Mouse (Mus musculus) ES-Bruce4 (cell line): ENCODE measurements at regions not wholly inside any gene's neighbourhood (a gene's known extent, or its start where the extent isn't known, plus 50 kb on each side); places are given as distances from the start of the nearest gene placed in this dataset.

Experiments used
- CTCF ChIP-seq: IDR thresholded peaks from one replicate; pipeline ENCODE4 v1.8.1; 2011; ENCODE audit warnings: low read depth, low read length
- EP300 ChIP-seq: IDR thresholded peaks from 2 replicates; pipeline ENCODE4 v1.6.1; 2011; ENCODE audit warnings: low read depth, low read length; ENCODE audit not compliant: insufficient read depth

DNA sequence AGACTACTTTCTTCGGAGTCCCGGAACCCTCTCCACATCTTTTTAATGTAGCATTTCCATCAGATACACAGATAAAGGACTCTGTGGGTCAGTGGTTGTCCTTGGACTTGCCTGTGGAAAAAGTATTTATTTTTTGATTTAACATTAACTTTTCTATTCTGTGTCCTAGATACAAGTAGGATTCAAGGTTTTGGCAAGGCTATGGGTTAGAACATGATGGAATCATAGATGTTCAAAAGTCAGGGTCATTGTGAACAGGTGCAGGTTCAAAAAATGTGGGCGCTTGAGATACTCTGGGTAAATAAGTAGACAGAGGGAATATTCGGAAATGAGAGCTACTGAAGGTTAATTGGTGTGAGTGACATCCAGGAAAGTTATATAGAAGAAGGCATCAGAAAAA, 347.7 kb downstream of the Cypt12 start:
- TF ChIP-seq EP300, result no peak
- TF ChIP-seq CTCF, result no peak
